In genomic region chr9:56417948-56418737, GRCm38 (mm10) we compare ENCODE assay signal across 1 mouse cellular context.
A peak's percentile ranks its signal among the peaks of the same experiment; 100 is the strongest.
TF ChIP-seq lines count a peak whose summit lies in the region.

TSS of gene Peak1 (minus strand) at chr9:56418067.
TSS of gene Hmg20a (plus strand) at chr9:56418609.

TF ChIP-seq in CH12.LX, 34 proteins besides CTCF, POLR2A, EP300 and RAD21 (continued from another document):
- TF ChIP-seq ZMIZ1 (IDR thresholded peaks at IDR 0.05; ENCODE audit: low read depth, low read length) (peak; percentile 42; the same call in 1 of the 2 replicates), ELF1 (IDR thresholded peaks at IDR 0.05; ENCODE audit: low read depth, low read length) (no peak), TCF12 (IDR thresholded peaks at IDR 0.05; ENCODE audit: low read depth, low read length) (peak; percentile 70), UBTF (IDR thresholded peaks at IDR 0.05; ENCODE audit: low read depth, low read length) (no peak; the same call in 1 of the 2 replicates), USF2 (conservative IDR thresholded peaks at IDR 0.05; ENCODE audit: low read depth, low read length) (no peak; the same call in none of the 2 replicates), CHD1 (IDR thresholded peaks at IDR 0.05; ENCODE audit: low read depth, low read length) (peak; percentile 28; the same call in 1 of the 2 replicates), JUND (conservative IDR thresholded peaks at IDR 0.05; ENCODE audit: low read depth, low read length) (no peak; the same call in 1 of the 2 replicates), MAFK (IDR thresholded peaks at IDR 0.05; ENCODE audit: insufficient replicate concordance, low read length) (no peak), PAX5 (IDR thresholded peaks at IDR 0.05; ENCODE audit: low read length) (no peak), NELFE (IDR thresholded peaks at IDR 0.05; ENCODE audit: low read depth, low read length) (peak; percentile 61; the same call in 1 of the 2 replicates), SMC3 (IDR thresholded peaks at IDR 0.05; ENCODE audit: low read depth, low read length) (no peak), USF1 (IDR thresholded peaks at IDR 0.05; ENCODE audit: low read depth, low read length) (peak; percentile 57), ZC3H11A (IDR thresholded peaks at IDR 0.05; ENCODE audit: low read depth, low read length) (no peak), RCOR1 (conservative IDR thresholded peaks at IDR 0.05; ENCODE audit: low read depth, low read length) (peak; percentile 27; the same call in 1 of the 2 replicates), MEF2A (IDR thresholded peaks at IDR 0.05; ENCODE audit: borderline replicate concordance, low read depth, low read length) (no peak), MAZ (IDR thresholded peaks at IDR 0.05; ENCODE audit: low read depth, low read length) (no peak), IRF4 (IDR thresholded peaks at IDR 0.05; ENCODE audit: low read depth, low read length) (no peak), MXI1 (IDR thresholded peaks at IDR 0.05; ENCODE audit: low read depth, low read length) (peak; percentile 66), NRF1 (IDR thresholded peaks at IDR 0.05; ENCODE audit: low read depth, low read length) (peak; percentile 66)
